Mouse (Mus musculus) heart, embryonic 14.5 days (tissue): ENCODE results near the gene Gapdhs. TPM values are rescaled to one million over a fixed set of nuclear protein-coding genes. Genes with fewer than 3 reads are reported as not detected.
"Not testable (repeated sequence)": the region's sequence is repeated elsewhere in the genome, so short reads cannot be mapped to it uniquely, and the experiment has no call there.

ENCODE experiments used
- ATAC-seq: fragments of 200-750 bp; cut with Nextera tagmentation; 2 replicates; pipeline ENCODE4 v1.8.0; 2017; ENCODE audit warnings: low read depth, moderate TSS enrichment; ENCODE audit not compliant: insufficient number of reproducible peaks, insufficient read depth, low FRiP score
- H3K27ac ChIP-seq, 2 experiments: fragments of 200-500 bp in 1 of 2; fragments of 300-500 bp in 1 of 2; sonication (generic) in 1 of 2; replicated peaks in 1 of 2; 2 replicates each; pipeline ENCODE4 v1.5.1; 2012 to 2014; ENCODE audit warnings: low read depth in 2 of 2, low read length in 2 of 2, control low read depth in 1 of 2, mild to moderate bottlenecking in 1 of 2, mixed read lengths in 1 of 2; ENCODE audit not compliant: control insufficient read depth in 1 of 2, insufficient read depth in 1 of 2
- H3K27me3 ChIP-seq: fragments of 300-500 bp; sonication (generic); 2 replicates; pipeline ENCODE4 v1.6.1; 2014; ENCODE audit warnings: mild to moderate bottlenecking, low read length, control low read depth; ENCODE audit not compliant: control insufficient read depth, insufficient read depth
- H3K36me3 ChIP-seq: fragments of 300-500 bp; sonication (generic); 2 replicates; pipeline ENCODE4 v1.6.1; 2014; ENCODE audit warnings: mild to moderate bottlenecking, control low read depth, low read length, mixed read lengths; ENCODE audit not compliant: control insufficient read depth, insufficient read depth
- H3K4me1 ChIP-seq, 2 experiments: fragments of 200-500 bp in 1 of 2; fragments of 300-500 bp in 1 of 2; sonication (generic) in 1 of 2; 2 replicates each; pipeline ENCODE4 v1.6.1; 2012 to 2014; ENCODE audit warnings: low read length in 2 of 2, control low read depth in 1 of 2, mixed read lengths in 1 of 2; ENCODE audit not compliant: control insufficient read depth in 2 of 2, insufficient read depth in 2 of 2
- H3K4me2 ChIP-seq: fragments of 300-500 bp; sonication (generic); 2 replicates; pipeline ENCODE4 v1.6.1; 2014; ENCODE audit warnings: mild to moderate bottlenecking, low read length
- H3K4me3 ChIP-seq, 2 experiments: fragments of 200-500 bp in 1 of 2; fragments of 300-500 bp in 1 of 2; sonication (generic) in 1 of 2; 2 replicates each; pipeline ENCODE4 v1.5.1; 2012 to 2014; ENCODE audit warnings: low read length in 2 of 2, mild to moderate bottlenecking in 2 of 2, control low read depth in 1 of 2, low read depth in 1 of 2, moderate library complexity in 1 of 2; ENCODE audit not compliant: control insufficient read depth in 1 of 2, insufficient read depth in 1 of 2
- H3K9ac ChIP-seq: fragments of 300-500 bp; sonication (generic); 2 replicates; pipeline ENCODE4 v1.6.1; 2014; ENCODE audit warnings: mild to moderate bottlenecking, low read length
- H3K9me3 ChIP-seq: fragments of 300-500 bp; sonication (generic); 2 replicates; pipeline ENCODE4 v1.6.1; 2016; ENCODE audit warnings: low read length, control low read depth; ENCODE audit not compliant: control insufficient read depth
- WGBS: fragments of 180-500 bp; shearing (Covaris S2); extraction: QIAGEN DNeasy Blood & Tissue Kit; methylation state at CpG from one replicate; pipeline ENCODE4 v1.1.7; 2014; 5-methylcytosine and 5-hydroxymethylcytosine counted together
- polyA plus RNA-seq: library from polyadenylated mRNA; unstranded; fragments of >200 nt; fragmentation: Nextera tagmentation; extraction: Ambion mirVana; gene quantifications from 2 replicates; pipeline ENCODE4 v1.2.1, GENCODE M21; 2014

Gapdhs gene
- polyA plus RNA-seq, result 0.43 and 0.44 TPM in 2 replicates

- H3K36me3 ChIP-seq, ATAC-seq, H3K9me3 ChIP-seq, H3K9ac ChIP-seq, H3K4me1 ChIP-seq, H3K27me3 ChIP-seq, H3K4me3 ChIP-seq: not testable (repeated sequence)
- 0 out of 2 replicates have a peak within 1 kb of the TSS, but pooled peaks have one; percentile 13 for H3K4me2 ChIP-seq
- WGBS, result 86% methylated on average over 1 of the region's 4 CpGs
- H3K27ac ChIP-seq, result 0 out of 4 replicates have a peak within 1 kb of the TSS, but pooled peaks of 1 of the 2 experiments have one; percentile 2
Measured at GRCm38 (mm10) chr7:30743617-30744016, at the start of gene Gapdhs. TSS of gene Gapdhs (minus strand) at chr7:30743681.

- no peaks in the 10 kb centered on the region for H3K9me3 ChIP-seq
Measured at GRCm38 (mm10) chr7:30791921-30792320, 48.4 kb upstream of the Gapdhs start.

GRCm38 (mm10) chr7:30790141-30790540 lies 46.7 kb upstream of the Gapdhs start:
- Histone ChIP-seq H3K4me1 (no peaks in the 10 kb centered on the region; a peak in 1 of 4 replicates), H3K36me3 (no peaks in the 10 kb centered on the region), H3K4me3 (no peak overlapping the region), H3K9me3 (no peaks in the 10 kb centered on the region), H3K4me2 (no peak overlapping the region), H3K27ac (no peak overlapping the region), H3K27me3 (peaks cover 20% of the 10 kb centered on the region; the same call in 1 of the 2 replicates), H3K9ac (no peak overlapping the region)
- 74% methylated on average over 10 of the region's 10 CpGs for WGBS
- no peak for ATAC-seq

More at GRCm38 (mm10) chr7:30791921-30792320, 48.4 kb upstream of the Gapdhs start:
- no peak overlapping the region for H3K9ac ChIP-seq
- H3K36me3 ChIP-seq, result no peaks in the 10 kb centered on the region
- no peak overlapping the region for H3K4me3 ChIP-seq
- H3K4me1 ChIP-seq, result no peaks in the 10 kb centered on the region; a peak in 1 of 4 replicates
- no peak overlapping the region for H3K27ac ChIP-seq
- H3K27me3 ChIP-seq, result peaks cover 20% of the 10 kb centered on the region; the same call in 1 of the 2 replicates
- H3K4me2 ChIP-seq, result no peak overlapping the region
- WGBS, result 18% methylated on average over 9 of the region's 9 CpGs
- ATAC-seq, result no peak

GRCm38 (mm10) chr7:30787377-30788022 lies 44.0 kb upstream of the Gapdhs start, which contains the start of gene Krtdap:
TSS of gene Krtdap (plus strand) at chr7:30787896.
- no peak within 1 kb of the TSS for H3K4me3 ChIP-seq
- WGBS, result 42% methylated on average over 14 of the region's 15 CpGs
- H3K36me3 ChIP-seq, result no peaks in the 10 kb centered on the region
- H3K9ac ChIP-seq, result no peak within 1 kb of the TSS
- ATAC-seq, result no peak
- no peaks in the 10 kb centered on the region for H3K9me3 ChIP-seq
- H3K4me1 ChIP-seq, result no peaks in the 10 kb centered on the region; a peak in 1 of 4 replicates
- H3K27ac ChIP-seq, result no peak within 1 kb of the TSS
- peaks cover 20% of the 10 kb centered on the region; the same call in 1 of the 2 replicates for H3K27me3 ChIP-seq
- H3K4me2 ChIP-seq, result no peak within 1 kb of the TSS

- 70% methylated on average over 13 of the region's 13 CpGs for WGBS
- no peak overlapping the region for H3K9ac ChIP-seq
- H3K4me3 ChIP-seq, result no peak overlapping the region
- no peaks in the 10 kb centered on the region for H3K9me3 ChIP-seq
- no peak overlapping the region for H3K4me2 ChIP-seq
- no peaks in the 10 kb centered on the region for H3K36me3 ChIP-seq
- H3K27me3 ChIP-seq, result peaks cover 20% of the 10 kb centered on the region; the same call in 1 of the 2 replicates
- no peaks in the 10 kb centered on the region for H3K4me1 ChIP-seq
- H3K27ac ChIP-seq, result no peak overlapping the region
- no peak for ATAC-seq
Measured at GRCm38 (mm10) chr7:30785721-30786546, 42.5 kb upstream of the Gapdhs start.

- 57% methylated on average over 1 of the region's 1 CpGs for WGBS
- no peaks in the 10 kb centered on the region for H3K36me3 ChIP-seq
- ATAC-seq, result no peak
Measured at GRCm38 (mm10) chr7:30785154-30785553, 41.7 kb upstream of the Gapdhs start.

GRCm38 (mm10) chr7:30782658-30783057 lies 39.2 kb upstream of the Gapdhs start:
- H3K27me3 ChIP-seq, result 0 out of 2 replicates have a peak, but pooled peaks cover 4% of the 10 kb centered on the region
- 64% methylated on average over 3 of the region's 3 CpGs for WGBS
- no peak overlapping the region for H3K4me3 ChIP-seq

More at GRCm38 (mm10) chr7:30785154-30785553, 41.7 kb upstream of the Gapdhs start:
- H3K4me2 ChIP-seq, result no peak overlapping the region
- peaks cover 18% of the 10 kb centered on the region; the same call in 1 of the 2 replicates for H3K27me3 ChIP-seq
- no peaks in the 10 kb centered on the region for H3K4me1 ChIP-seq
- no peak overlapping the region for H3K4me3 ChIP-seq
- no peaks in the 10 kb centered on the region for H3K9me3 ChIP-seq
- H3K9ac ChIP-seq, result no peak overlapping the region
- no peak overlapping the region for H3K27ac ChIP-seq

More at GRCm38 (mm10) chr7:30782658-30783057, 39.2 kb upstream of the Gapdhs start:
- no peak for ATAC-seq
- no peaks in the 10 kb centered on the region for H3K9me3 ChIP-seq
- H3K27ac ChIP-seq, result no peak overlapping the region
- no peak overlapping the region for H3K9ac ChIP-seq
- H3K36me3 ChIP-seq, result no peaks in the 10 kb centered on the region
- no peaks in the 10 kb centered on the region for H3K4me1 ChIP-seq
- no peak overlapping the region for H3K4me2 ChIP-seq
